Mouse (Mus musculus) limb, embryonic 15.5 days (tissue): Measurements from ENCODE around the gene Cfap65. TPM values are rescaled to one million over a fixed set of nuclear protein-coding genes. Genes with fewer than 3 reads are reported as not detected.

Source experiments
- ATAC-seq: fragments of 200-750 bp; cut with Nextera tagmentation; 2 replicates; pipeline ENCODE4 v1.8.0; 2017; ENCODE audit warnings: low read depth, moderate TSS enrichment; ENCODE audit not compliant: insufficient number of reproducible peaks, low FRiP score, low TSS enrichment
- H3K27ac ChIP-seq: fragments of 300-500 bp; sonication (generic); 2 replicates; pipeline ENCODE4 v1.5.1; 2015; ENCODE audit warnings: moderate library complexity, mild to moderate bottlenecking, inconsistent platforms
- H3K27me3 ChIP-seq: fragments of 300-500 bp; sonication (generic); 2 replicates; pipeline ENCODE4 v1.6.1; 2015; ENCODE audit warnings: inconsistent platforms
- H3K36me3 ChIP-seq: fragments of 300-500 bp; sonication (generic); 2 replicates; pipeline ENCODE4 v1.6.1; 2015; ENCODE audit warnings: inconsistent platforms
- H3K4me1 ChIP-seq: fragments of 300-500 bp; sonication (generic); 2 replicates; pipeline ENCODE4 v1.6.1; 2015; ENCODE audit warnings: inconsistent platforms
- H3K4me2 ChIP-seq: fragments of 300-500 bp; sonication (generic); 2 replicates; pipeline ENCODE4 v1.6.1; 2015; ENCODE audit warnings: mild to moderate bottlenecking, inconsistent platforms
- H3K4me3 ChIP-seq: fragments of 300-500 bp; sonication (generic); 2 replicates; pipeline ENCODE4 v1.5.1; 2015; ENCODE audit warnings: mild to moderate bottlenecking, inconsistent platforms
- H3K9ac ChIP-seq: fragments of 300-500 bp; sonication (generic); 2 replicates; pipeline ENCODE4 v1.6.1; 2015; ENCODE audit warnings: inconsistent platforms
- H3K9me3 ChIP-seq: fragments of 300-500 bp; sonication (generic); 2 replicates; pipeline ENCODE4 v1.6.1; 2016; ENCODE audit warnings: inconsistent platforms
- WGBS: fragments of 180-500 bp; shearing (Covaris S2); methylation state at CpG from one replicate; pipeline ENCODE4 v1.1.7; 2015; 5-methylcytosine and 5-hydroxymethylcytosine counted together
- polyA plus RNA-seq: library from polyadenylated mRNA; unstranded; fragments of >200 nt; fragmentation: Nextera tagmentation; extraction: Ambion mirVana; gene quantifications from 2 replicates; pipeline ENCODE4 v1.2.1, GENCODE M21; 2015

Cfap65 gene
- polyA plus RNA-seq, 1 experiment from 2014 or later: not detected

DNA sequence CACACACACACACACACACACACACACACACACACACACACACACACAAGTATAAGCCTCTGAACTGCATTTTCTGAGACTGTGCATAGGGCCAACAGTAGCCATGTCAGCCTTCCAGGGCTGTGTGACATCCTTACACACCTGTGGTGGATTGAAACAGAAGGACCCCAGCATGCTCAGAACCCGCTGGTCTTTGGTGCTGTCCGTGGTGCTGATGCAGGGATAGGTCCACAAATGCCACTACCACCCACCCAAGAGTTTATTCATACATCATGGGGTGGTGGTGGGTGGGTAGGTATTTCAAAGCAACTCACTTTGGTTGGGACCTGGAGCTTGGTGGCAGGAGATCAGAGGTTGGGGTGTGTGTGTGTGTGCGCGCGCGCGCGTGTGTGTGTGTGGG, 43.9 kb downstream of the Cfap65 start:
- Histone ChIP-seq H3K4me2 (no peak overlapping the region), H3K4me1 (peaks cover 8% of the 10 kb centered on the region; the same call in 1 of the 2 replicates), H3K9ac (no peak overlapping the region), H3K27me3 (peaks cover 93% of the 10 kb centered on the region), H3K27ac (no peak overlapping the region), H3K36me3 (no peaks in the 10 kb centered on the region), H3K9me3 (no peaks in the 10 kb centered on the region), H3K4me3 (no peak overlapping the region)
- no peak for ATAC-seq
- 0% methylated on average over 3 of the region's 8 CpGs for whole genome bisulfite sequencing

GRCm38 (mm10) chr1:74885369-74886042, 49.9 kb downstream of the Cfap65 start, which contains the start of gene Fev:
Gene Fev (minus strand): TSS chr1:74885419.
- no peaks in the 10 kb centered on the region for H3K36me3 ChIP-seq
- WGBS: 1% methylated on average over 41 of the region's 43 CpGs
- no peak within 1 kb of the TSS for H3K27ac ChIP-seq

DNA sequence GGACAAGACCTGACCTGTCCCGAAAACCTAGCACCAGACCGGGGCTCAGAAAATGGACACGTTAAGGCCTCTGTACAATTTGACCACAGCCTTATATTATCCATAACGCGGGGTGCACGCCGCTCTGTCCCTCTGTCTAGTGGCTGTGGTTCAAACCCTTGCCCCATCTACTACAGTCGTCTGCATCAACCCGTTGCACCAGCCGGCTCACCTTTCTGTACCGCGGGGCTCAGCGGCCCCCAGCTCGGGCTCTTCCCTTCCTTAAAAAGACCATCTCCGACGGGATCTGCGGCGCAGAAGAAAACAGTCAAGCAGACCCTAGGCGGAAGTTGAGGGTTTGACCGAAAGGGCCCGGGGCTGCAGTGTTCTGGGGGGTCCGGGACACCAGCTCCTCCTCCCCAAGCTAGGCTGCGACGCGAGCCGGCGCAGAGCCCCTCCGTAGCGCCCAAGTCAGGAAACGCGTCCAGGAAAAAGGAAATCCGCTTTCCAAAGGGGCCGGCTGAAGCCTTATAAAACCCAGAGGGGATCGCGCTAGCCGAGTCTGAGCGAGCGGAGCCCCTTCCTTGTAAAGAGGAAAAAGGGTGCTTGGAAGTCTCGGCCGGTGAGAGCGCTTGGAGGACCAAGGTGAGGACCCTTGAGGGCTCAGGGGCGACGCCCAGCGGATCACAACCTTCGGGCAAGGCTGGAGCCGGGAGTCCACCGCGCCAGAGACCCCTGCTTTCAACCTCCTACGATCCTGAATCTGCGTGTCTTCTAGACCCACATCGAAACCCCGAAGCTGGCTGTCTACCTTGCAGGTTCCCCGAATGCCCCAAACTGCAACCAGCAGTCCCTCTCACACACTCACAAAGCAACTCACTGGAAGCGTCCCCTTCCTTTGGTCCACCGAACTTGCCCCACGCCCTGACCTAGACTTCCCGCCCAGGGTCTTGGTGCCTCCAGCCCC, 50.9 kb downstream of the Cfap65 start:
- H3K4me1 ChIP-seq: peaks cover 33% of the 10 kb centered on the region
- ATAC-seq: no peak
- no peak overlapping the region for H3K27ac ChIP-seq
- H3K9me3 ChIP-seq: no peaks in the 10 kb centered on the region
- peak overlapping the region; percentile 35 for H3K4me2 ChIP-seq
- under 1% methylated on average over 57 of the region's 57 CpGs for WGBS
- H3K9ac ChIP-seq: no peak overlapping the region
- H3K4me3 ChIP-seq: peak overlapping the region; percentile 24
- peaks cover 88% of the 10 kb centered on the region for H3K27me3 ChIP-seq
- no peaks in the 10 kb centered on the region for H3K36me3 ChIP-seq

More at GRCm38 (mm10) chr1:74885369-74886042, 49.9 kb downstream of the Cfap65 start, which contains the start of gene Fev:
- H3K9me3 ChIP-seq: no peaks in the 10 kb centered on the region
- no peak for ATAC-seq
- peaks cover 94% of the 10 kb centered on the region for H3K27me3 ChIP-seq
- peak within 1 kb of the TSS; percentile 24 for H3K4me3 ChIP-seq
- peaks cover 33% of the 10 kb centered on the region for H3K4me1 ChIP-seq
- H3K9ac ChIP-seq: no peak within 1 kb of the TSS
- peak within 1 kb of the TSS; percentile 35 for H3K4me2 ChIP-seq

- Histone ChIP-seq H3K27ac (no peak overlapping the region), H3K4me3 (no peak overlapping the region), H3K9ac (no peak overlapping the region), H3K4me1 (peaks cover 33% of the 10 kb centered on the region), H3K4me2 (no peak overlapping the region), H3K36me3 (no peaks in the 10 kb centered on the region), H3K9me3 (no peaks in the 10 kb centered on the region), H3K27me3 (peaks cover 92% of the 10 kb centered on the region)
- WGBS: 9% methylated on average over 5 of the region's 5 CpGs
- ATAC-seq: no peak
Measured at GRCm38 (mm10) chr1:74883441-74883840, 52.0 kb downstream of the Cfap65 start.

- H3K27me3 ChIP-seq: peaks cover 92% of the 10 kb centered on the region
- WGBS: 1% methylated on average over 8 of the region's 8 CpGs
- H3K4me3 ChIP-seq: peak overlapping the region; percentile 37; the same call in 1 of the 2 replicates
- H3K4me1 ChIP-seq: peaks cover 33% of the 10 kb centered on the region
- H3K4me2 ChIP-seq: peak overlapping the region; percentile 54
- no peak for ATAC-seq
- H3K36me3 ChIP-seq: no peaks in the 10 kb centered on the region
- no peak overlapping the region for H3K9ac ChIP-seq
- no peaks in the 10 kb centered on the region for H3K9me3 ChIP-seq
- no peak overlapping the region for H3K27ac ChIP-seq
Measured at GRCm38 (mm10) chr1:74882828-74883227, 52.6 kb downstream of the Cfap65 start.

- no peak for ATAC-seq
- H3K27ac ChIP-seq: no peak overlapping the region
- H3K4me2 ChIP-seq: peak overlapping the region; percentile 54
- peaks cover 88% of the 10 kb centered on the region for H3K27me3 ChIP-seq
- no peaks in the 10 kb centered on the region for H3K36me3 ChIP-seq
- H3K4me3 ChIP-seq: peak overlapping the region; percentile 37
- under 1% methylated on average over 69 of the region's 74 CpGs for WGBS
- peaks cover 33% of the 10 kb centered on the region for H3K4me1 ChIP-seq
- no peaks in the 10 kb centered on the region for H3K9me3 ChIP-seq
- no peak overlapping the region for H3K9ac ChIP-seq
Measured at GRCm38 (mm10) chr1:74882055-74882734, 53.2 kb downstream of the Cfap65 start.

DNA sequence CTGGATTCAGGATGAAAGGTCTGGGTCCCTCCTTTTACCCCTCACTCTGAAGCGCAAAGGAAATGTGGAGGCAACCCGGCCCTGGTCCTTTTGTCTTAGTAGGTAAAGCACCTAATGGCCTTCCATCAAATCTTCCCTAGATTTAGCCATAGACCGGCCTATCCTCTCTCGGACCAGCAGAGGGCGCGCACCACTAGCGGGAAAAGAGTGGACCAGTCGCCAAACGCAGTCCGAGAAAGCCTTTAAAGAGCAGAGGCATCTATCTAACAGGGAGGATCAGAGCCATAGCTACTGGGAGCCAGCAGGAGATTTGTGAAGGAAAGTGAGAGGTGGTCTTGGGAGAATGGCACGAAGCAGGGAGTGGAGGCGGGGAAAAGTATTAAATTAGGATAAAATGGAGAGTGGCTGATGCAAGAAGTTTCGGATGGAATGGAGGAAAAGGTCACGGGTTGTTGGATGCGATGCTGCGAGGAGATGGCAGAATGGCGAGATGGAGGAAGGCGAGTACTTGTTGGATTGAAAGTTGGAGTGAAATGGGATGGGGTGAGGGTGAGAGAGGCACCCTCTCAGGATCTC, 54.5 kb downstream of the Cfap65 start:
- H3K4me2 ChIP-seq: no peak overlapping the region
- WGBS: 2% methylated on average over 18 of the region's 18 CpGs

DNA sequence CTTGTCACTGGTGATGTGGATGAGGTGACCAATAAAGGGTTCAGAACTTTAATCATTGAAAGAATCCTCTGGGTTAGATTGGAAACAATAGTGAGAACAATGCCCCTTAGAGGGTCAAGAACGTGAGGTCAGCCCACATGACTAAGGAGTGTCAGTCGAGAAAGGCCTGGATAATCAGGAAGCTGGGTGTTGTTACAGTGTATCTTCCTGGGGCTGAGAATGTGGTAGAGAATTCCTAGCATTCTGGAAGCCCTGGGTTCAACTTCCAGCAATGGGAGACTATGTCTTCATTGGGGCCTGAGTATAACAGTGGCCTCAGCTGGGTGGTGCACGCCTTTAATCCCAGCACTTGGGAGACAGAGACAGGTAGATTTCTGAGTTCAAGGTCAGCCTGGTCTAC, 58.2 kb downstream of the Cfap65 start:
- peaks cover 8% of the 10 kb centered on the region for H3K4me1 ChIP-seq
- H3K27me3 ChIP-seq: peaks cover 57% of the 10 kb centered on the region
- no peaks in the 10 kb centered on the region for H3K36me3 ChIP-seq
- H3K9ac ChIP-seq: no peak overlapping the region
- ATAC-seq: no peak
- H3K4me2 ChIP-seq: no peak overlapping the region
- no peak overlapping the region for H3K4me3 ChIP-seq
- 60% methylated on average over 3 of the region's 3 CpGs for WGBS
- H3K9me3 ChIP-seq: no peaks in the 10 kb centered on the region
- no peak overlapping the region for H3K27ac ChIP-seq

More for the DNA sequence above, 54.5 kb downstream of the Cfap65 start:
- no peak overlapping the region for H3K4me3 ChIP-seq
- no peak overlapping the region for H3K9ac ChIP-seq
- no peak for ATAC-seq
- peaks cover 33% of the 10 kb centered on the region for H3K4me1 ChIP-seq
- H3K27ac ChIP-seq: no peak overlapping the region
- H3K27me3 ChIP-seq: peaks cover 85% of the 10 kb centered on the region
- no peaks in the 10 kb centered on the region for H3K36me3 ChIP-seq
- no peaks in the 10 kb centered on the region for H3K9me3 ChIP-seq

DNA sequence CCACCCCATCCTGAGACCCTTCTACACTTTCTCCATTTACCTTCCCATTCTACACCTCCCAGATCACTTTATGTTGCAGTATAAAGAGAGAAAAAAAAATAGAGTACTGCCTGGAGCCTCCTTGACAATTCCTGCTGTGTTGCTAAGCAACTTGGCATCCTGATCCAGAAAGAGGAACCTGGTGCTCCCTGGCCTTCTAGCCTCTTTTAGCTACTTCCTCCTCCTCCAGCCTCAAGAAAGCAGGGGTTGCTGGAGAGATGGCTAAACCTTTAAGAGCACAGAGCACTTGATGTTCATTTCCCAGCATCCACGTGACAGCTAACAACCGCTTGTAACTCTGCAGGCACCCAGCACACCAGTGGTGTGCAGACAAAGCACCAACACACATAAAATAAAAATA, 63.2 kb downstream of the Cfap65 start:
- no peaks in the 10 kb centered on the region for H3K4me1 ChIP-seq
- no peak overlapping the region for H3K4me2 ChIP-seq
- no peak for ATAC-seq
- H3K4me3 ChIP-seq: no peak overlapping the region
- no peak overlapping the region for H3K9ac ChIP-seq
- WGBS: 55% methylated on average over 2 of the region's 2 CpGs
- no peaks in the 10 kb centered on the region for H3K9me3 ChIP-seq
- H3K27ac ChIP-seq: no peak overlapping the region
- H3K36me3 ChIP-seq: no peaks in the 10 kb centered on the region
- H3K27me3 ChIP-seq: peaks cover 41% of the 10 kb centered on the region

- no peak overlapping the region for H3K9ac ChIP-seq
- H3K27ac ChIP-seq: no peak overlapping the region
- H3K36me3 ChIP-seq: no peaks in the 10 kb centered on the region
- H3K4me1 ChIP-seq: peaks cover 15% of the 10 kb centered on the region
- no peak overlapping the region for H3K4me2 ChIP-seq
- no peak overlapping the region for H3K4me3 ChIP-seq
- no peaks in the 10 kb centered on the region for H3K9me3 ChIP-seq
- peaks cover 48% of the 10 kb centered on the region for H3K27me3 ChIP-seq
- no peak for ATAC-seq
Measured at GRCm38 (mm10) chr1:74861783-74862182, 73.6 kb downstream of the Cfap65 start.

DNA sequence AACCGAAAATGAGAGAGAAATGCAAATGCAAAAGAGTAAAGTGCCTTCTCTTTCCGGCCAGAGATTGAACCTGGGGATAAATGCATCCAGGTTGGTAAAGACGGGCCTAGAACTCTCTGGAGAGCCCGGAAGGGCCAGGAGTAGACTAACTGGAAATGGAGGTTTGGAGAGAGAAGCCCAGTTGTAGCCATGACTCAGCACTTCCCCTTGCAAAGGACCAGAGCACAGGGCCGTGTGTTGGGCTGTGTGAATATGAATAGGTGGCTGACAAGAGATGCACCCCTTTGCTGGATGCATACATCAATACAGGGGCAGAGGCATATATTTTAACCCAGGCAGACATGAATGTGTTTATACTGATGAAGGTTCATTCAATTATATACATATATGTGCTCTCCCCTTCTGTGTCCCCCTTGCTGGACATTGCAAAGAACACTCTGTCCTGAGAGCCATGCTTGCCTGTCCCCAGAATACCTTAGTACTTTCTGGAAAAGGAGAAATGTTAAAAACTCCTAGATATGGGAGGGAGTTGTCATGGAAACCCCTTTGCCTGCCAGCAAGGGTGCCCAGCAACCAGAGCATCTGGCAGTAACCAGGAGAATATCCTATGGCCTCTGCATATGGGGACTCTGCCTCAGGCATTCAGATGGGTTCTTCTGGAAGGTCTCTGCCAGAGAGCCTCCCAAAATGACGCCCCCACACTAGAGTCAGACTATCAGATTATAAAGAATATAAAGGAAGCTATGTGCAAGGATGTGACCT, 76.0 kb downstream of the Cfap65 start:
- 41% methylated on average over 6 of the region's 6 CpGs for WGBS
- H3K4me3 ChIP-seq: no peak overlapping the region
- peaks cover 34% of the 10 kb centered on the region for H3K4me1 ChIP-seq
- H3K9ac ChIP-seq: no peak overlapping the region
- no peaks in the 10 kb centered on the region for H3K36me3 ChIP-seq
- H3K4me2 ChIP-seq: no peak overlapping the region
- peaks cover 69% of the 10 kb centered on the region for H3K27me3 ChIP-seq
- H3K9me3 ChIP-seq: no peaks in the 10 kb centered on the region
- H3K27ac ChIP-seq: no peak overlapping the region
- ATAC-seq: no peak
